Mouse (Mus musculus): ENCODE measurements around the gene Cybrd1. TPM values are rescaled to one million over a fixed set of nuclear protein-coding genes. Genes with fewer than 3 reads are reported as not detected.
A peak's percentile ranks its signal among the peaks of the same experiment; 100 is the strongest.

Cybrd1 gene
- polyA plus RNA-seq (2012; rRNA removed): 1.9 and 2.5 TPM in 2 replicates

- Histone ChIP-seq H3K27ac (ENCODE audit: control insufficient read depth, insufficient read depth, low read depth, low read length) (no peak within 1 kb of the TSS), H3K27me3 (ENCODE audit: control insufficient read depth, insufficient read depth, low read length) (no peaks in the 10 kb centered on the region), H3K36me3 (ENCODE audit: control insufficient read depth, insufficient read depth, low read length) (no peaks in the 10 kb centered on the region), H3K4me1 (ENCODE audit: control insufficient read depth, insufficient read depth, low read length) (peaks cover 9% of the 10 kb centered on the region), H3K4me3 (ENCODE audit: control insufficient read depth, low read depth, low read length) (peak within 1 kb of the TSS; percentile 77)
- TF ChIP-seq CTCF (IDR thresholded peaks at IDR 0.05; ENCODE audit: control insufficient read depth, insufficient read depth, insufficient replicate concordance, low read depth, low read length) (no peak), POLR2A (IDR thresholded peaks at IDR 0.05; ENCODE audit: control insufficient read depth, low read depth, low read length) (0 out of 2 replicates have a peak, but pooled peaks have one; percentile 25)
These were observed at the start of gene Cybrd1 for GRCm38 (mm10) chr2:71117797-71118708. Cybrd1 (plus strand) TSS chr2:71117923.

- TF ChIP-seq POLR2A (IDR thresholded peaks at IDR 0.05; ENCODE audit: control insufficient read depth, low read depth, low read length) (no peak), CTCF (IDR thresholded peaks at IDR 0.05; ENCODE audit: control insufficient read depth, insufficient read depth, insufficient replicate concordance, low read depth, low read length) (no peak)
- Histone ChIP-seq H3K4me3 (ENCODE audit: control insufficient read depth, low read depth, low read length) (no peak overlapping the region), H3K27me3 (ENCODE audit: control insufficient read depth, insufficient read depth, low read length) (no peaks in the 10 kb centered on the region), H3K4me1 (ENCODE audit: control insufficient read depth, insufficient read depth, low read length) (no peaks in the 10 kb centered on the region), H3K27ac (ENCODE audit: control insufficient read depth, insufficient read depth, low read depth, low read length) (no peak overlapping the region), H3K36me3 (ENCODE audit: control insufficient read depth, insufficient read depth, low read length) (no peaks in the 10 kb centered on the region)
These were observed 46.1 kb upstream of the Cybrd1 start for GRCm38 (mm10) chr2:71071601-71072000.

GRCm38 (mm10) chr2:71073330-71073729 is 44.4 kb upstream of the Cybrd1 start:
- Histone ChIP-seq H3K4me3 (ENCODE audit: control insufficient read depth, low read depth, low read length) (no peak overlapping the region), H3K36me3 (ENCODE audit: control insufficient read depth, insufficient read depth, low read length) (no peaks in the 10 kb centered on the region; the same call in 1 of the 2 replicates), H3K27ac (ENCODE audit: control insufficient read depth, insufficient read depth, low read depth, low read length) (no peak overlapping the region), H3K4me1 (ENCODE audit: control insufficient read depth, insufficient read depth, low read length) (no peaks in the 10 kb centered on the region), H3K27me3 (ENCODE audit: control insufficient read depth, insufficient read depth, low read length) (no peaks in the 10 kb centered on the region)
- TF ChIP-seq CTCF (IDR thresholded peaks at IDR 0.05; ENCODE audit: control insufficient read depth, insufficient read depth, insufficient replicate concordance, low read depth, low read length) (no peak), POLR2A (IDR thresholded peaks at IDR 0.05; ENCODE audit: control insufficient read depth, low read depth, low read length) (no peak)

DNA sequence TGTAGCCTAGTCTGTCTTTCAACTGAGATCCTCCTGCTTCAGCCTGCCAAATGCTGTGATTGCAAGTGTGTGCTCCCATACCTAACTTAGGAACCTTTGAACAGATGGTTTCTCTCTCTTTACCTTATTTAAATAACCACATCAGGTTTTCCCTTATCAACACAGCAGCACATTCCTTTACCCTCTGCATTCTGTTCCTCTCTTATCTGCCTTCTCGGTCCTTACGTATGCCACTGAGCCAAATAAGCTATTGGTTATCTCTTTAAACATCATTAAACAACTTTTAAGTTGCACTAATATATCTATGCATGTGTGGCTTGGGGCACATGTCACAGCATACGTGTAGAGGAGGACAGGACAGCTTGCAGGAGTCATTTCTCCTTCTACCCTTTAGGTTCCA is 43.9 kb upstream of the Cybrd1 start:
- Histone ChIP-seq H3K27me3 (ENCODE audit: control insufficient read depth, insufficient read depth, low read length) (no peaks in the 10 kb centered on the region), H3K4me3 (ENCODE audit: control insufficient read depth, low read depth, low read length) (no peak overlapping the region), H3K4me1 (ENCODE audit: control insufficient read depth, insufficient read depth, low read length) (no peaks in the 10 kb centered on the region), H3K27ac (ENCODE audit: control insufficient read depth, insufficient read depth, low read depth, low read length) (no peak overlapping the region), H3K36me3 (ENCODE audit: control insufficient read depth, insufficient read depth, low read length) (no peaks in the 10 kb centered on the region; the same call in 1 of the 2 replicates)
- no peak for TF ChIP-seq CTCF (IDR thresholded peaks at IDR 0.05; ENCODE audit: control insufficient read depth, insufficient read depth, insufficient replicate concordance, low read depth, low read length)

DNA sequence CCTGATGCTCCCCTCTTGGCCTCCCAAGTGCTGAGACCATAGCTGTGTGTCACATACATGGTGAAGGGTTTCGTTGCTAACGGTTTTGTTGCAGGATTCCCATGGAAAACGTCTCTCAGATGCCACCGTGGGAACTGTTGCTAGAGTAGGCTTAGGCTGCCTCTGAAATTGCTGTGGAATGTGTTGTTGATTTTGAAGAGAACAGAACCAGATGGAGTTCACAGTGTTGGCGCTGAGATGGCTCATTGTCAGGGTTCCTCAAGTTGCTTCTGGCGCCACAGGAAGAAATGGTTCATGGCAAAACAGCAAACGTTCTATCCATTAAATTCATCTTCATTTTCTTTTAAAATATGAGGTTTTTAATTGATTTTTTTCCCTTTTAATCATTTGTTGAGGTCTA is 35.3 kb upstream of the Cybrd1 start:
- Histone ChIP-seq H3K36me3 (ENCODE audit: control insufficient read depth, insufficient read depth, low read length) (no peaks in the 10 kb centered on the region; the same call in 1 of the 2 replicates), H3K4me3 (ENCODE audit: control insufficient read depth, low read depth, low read length) (no peak overlapping the region)

GRCm38 (mm10) chr2:71083454-71084193 is 34.1 kb upstream of the Cybrd1 start:
- H3K27ac ChIP-seq (ENCODE audit: control insufficient read depth, insufficient read depth, low read depth, low read length): no peak overlapping the region
- no peak overlapping the region for H3K4me3 ChIP-seq (ENCODE audit: control insufficient read depth, low read depth, low read length)
- H3K27me3 ChIP-seq (ENCODE audit: control insufficient read depth, insufficient read depth, low read length): no peaks in the 10 kb centered on the region
- no peaks in the 10 kb centered on the region for H3K4me1 ChIP-seq (ENCODE audit: control insufficient read depth, insufficient read depth, low read length)
- H3K36me3 ChIP-seq (ENCODE audit: control insufficient read depth, insufficient read depth, low read length): no peaks in the 10 kb centered on the region; the same call in 1 of the 2 replicates
- no peak for TF ChIP-seq CTCF (IDR thresholded peaks at IDR 0.05; ENCODE audit: control insufficient read depth, insufficient read depth, insufficient replicate concordance, low read depth, low read length)

More for the DNA sequence above, 35.3 kb upstream of the Cybrd1 start:
- Histone ChIP-seq H3K4me1 (ENCODE audit: control insufficient read depth, insufficient read depth, low read length) (no peaks in the 10 kb centered on the region), H3K27me3 (ENCODE audit: control insufficient read depth, insufficient read depth, low read length) (no peaks in the 10 kb centered on the region), H3K27ac (ENCODE audit: control insufficient read depth, insufficient read depth, low read depth, low read length) (no peak overlapping the region)
- TF ChIP-seq POLR2A (IDR thresholded peaks at IDR 0.05; ENCODE audit: control insufficient read depth, low read depth, low read length): no peak
- no peak for TF ChIP-seq CTCF (IDR thresholded peaks at IDR 0.05; ENCODE audit: control insufficient read depth, insufficient read depth, insufficient replicate concordance, low read depth, low read length)

GRCm38 (mm10) chr2:71089766-71090165 is 28.0 kb upstream of the Cybrd1 start:
- Histone ChIP-seq H3K36me3 (ENCODE audit: control insufficient read depth, insufficient read depth, low read length) (peaks cover 4% of the 10 kb centered on the region; the same call in 1 of the 2 replicates), H3K4me3 (ENCODE audit: control insufficient read depth, low read depth, low read length) (no peak overlapping the region), H3K27me3 (ENCODE audit: control insufficient read depth, insufficient read depth, low read length) (no peaks in the 10 kb centered on the region), H3K27ac (ENCODE audit: control insufficient read depth, insufficient read depth, low read depth, low read length) (no peak overlapping the region), H3K4me1 (ENCODE audit: control insufficient read depth, insufficient read depth, low read length) (no peaks in the 10 kb centered on the region)
- no peak for TF ChIP-seq POLR2A (IDR thresholded peaks at IDR 0.05; ENCODE audit: control insufficient read depth, low read depth, low read length)
- TF ChIP-seq CTCF (IDR thresholded peaks at IDR 0.05; ENCODE audit: control insufficient read depth, insufficient read depth, insufficient replicate concordance, low read depth, low read length): no peak

Measured in testis, adult 2 months (tissue).